Mouse (Mus musculus): ENCODE data around the gene Slc1a1. TPM values are rescaled to one million over a fixed set of nuclear protein-coding genes. Genes with fewer than 3 reads are reported as not detected.

Slc1a1 gene
- 0.14 TPM for polyA plus RNA-seq (2017; shearing (Covaris generic))

DNA sequence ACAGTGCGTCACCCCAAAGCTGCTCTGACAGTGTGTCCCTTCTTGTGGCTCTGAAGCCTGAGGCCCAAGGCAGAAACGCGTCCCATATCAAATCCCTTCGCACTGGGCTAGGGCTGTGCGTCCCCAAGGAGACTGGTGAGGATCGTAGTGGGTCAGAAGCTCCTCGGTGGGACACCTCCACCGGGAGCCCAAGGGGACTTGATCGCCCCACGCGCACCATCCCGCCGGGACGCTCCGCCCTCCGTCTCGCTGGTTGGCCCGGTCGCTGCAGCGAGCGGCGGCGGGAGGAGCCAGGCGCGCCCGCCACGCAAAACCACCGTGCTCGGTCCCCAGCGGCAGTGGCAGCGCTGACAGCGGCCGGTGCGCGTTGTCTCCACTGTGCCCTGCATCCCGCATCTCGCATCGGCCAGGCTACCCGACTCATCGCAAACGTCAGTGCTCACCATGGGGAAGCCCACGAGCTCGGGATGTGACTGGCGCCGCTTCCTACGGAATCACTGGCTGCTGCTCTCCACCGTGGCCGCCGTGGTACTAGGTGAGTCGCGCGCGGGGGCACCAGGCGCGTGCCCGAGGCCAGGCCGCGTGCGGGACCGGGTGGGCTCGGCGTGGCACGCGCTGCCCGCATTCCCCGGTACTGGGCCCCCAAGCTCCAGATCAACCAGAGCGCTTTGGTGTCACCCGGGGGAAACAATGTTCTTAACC is at the start of gene Slc1a1:
Gene Slc1a1, plus strand, starts transcription at position 252 of the 702 bp plus-strand sequence.

Other genes with a start within 250 kb of the Slc1a1 start
- 0.78 TPM for gene Glis3, start 155.0 kb upstream of the Slc1a1 start, polyA plus RNA-seq (2017; shearing (Covaris generic))
- 16.5 TPM for gene Plpp6, start 128.9 kb downstream of the Slc1a1 start, polyA plus RNA-seq (2017; shearing (Covaris generic))
- gene 4430402I18Rik, start 132.8 kb downstream of the Slc1a1 start, polyA plus RNA-seq (2017; shearing (Covaris generic)), result 0.30 TPM
- gene Cdc37l1, start 155.3 kb downstream of the Slc1a1 start, polyA plus RNA-seq (2017; shearing (Covaris generic)), result 51.4 TPM
- gene Ak3, start 212.9 kb downstream of the Slc1a1 start, polyA plus RNA-seq (2017; shearing (Covaris generic)), result 49.1 TPM

Data from CD4-positive, CD25-positive, alpha-beta regulatory T cell (primary cell).